Mouse (Mus musculus) limb, embryonic 12.5 days (tissue): ENCODE measurements around the gene Susd2. TPM values are rescaled to one million over a fixed set of nuclear protein-coding genes. Genes with fewer than 3 reads are reported as not detected.

Experiments used
- ATAC-seq: fragments of 200-750 bp; cut with Nextera tagmentation; 2 replicates; pipeline ENCODE4 v1.8.0; 2017; ENCODE audit warnings: low read depth, moderate TSS enrichment; ENCODE audit not compliant: insufficient number of reproducible peaks, insufficient read depth, low FRiP score, low TSS enrichment
- H3K27ac ChIP-seq: fragments of 300-500 bp; sonication (generic); 2 replicates; pipeline ENCODE4 v1.5.1; 2016; ENCODE audit warnings: mild to moderate bottlenecking, moderate library complexity
- H3K27me3 ChIP-seq: fragments of 300-500 bp; sonication (generic); 2 replicates; pipeline ENCODE4 v1.6.1; 2016; ENCODE audit warnings: mild to moderate bottlenecking, moderate library complexity
- H3K36me3 ChIP-seq: fragments of 300-500 bp; sonication (generic); 2 replicates; pipeline ENCODE4 v1.6.1; 2016; ENCODE audit warnings: mild to moderate bottlenecking, moderate library complexity
- H3K4me1 ChIP-seq: fragments of 300-500 bp; sonication (generic); replicated peaks from 2 replicates; pipeline ENCODE4 v1.6.1; 2016
- H3K4me2 ChIP-seq: fragments of 300-500 bp; sonication (generic); 2 replicates; pipeline ENCODE4 v1.6.1; 2016; ENCODE audit warnings: mild to moderate bottlenecking, moderate library complexity
- H3K4me3 ChIP-seq: fragments of 300-500 bp; sonication (generic); replicated peaks from 2 replicates; pipeline ENCODE4 v1.5.1; 2016; ENCODE audit warnings: mild to moderate bottlenecking
- H3K9ac ChIP-seq: fragments of 300-500 bp; sonication (generic); replicated peaks from 2 replicates; pipeline ENCODE4 v1.6.1; 2016; ENCODE audit warnings: mild to moderate bottlenecking, moderate library complexity
- H3K9me3 ChIP-seq: fragments of 300-500 bp; sonication (generic); 2 replicates; pipeline ENCODE4 v1.6.1; 2016; ENCODE audit warnings: mild to moderate bottlenecking, moderate library complexity
- WGBS: fragments of 180-500 bp; shearing (Covaris S2); methylation state at CpG from one replicate; pipeline ENCODE4 v1.1.7; 2016; 5-methylcytosine and 5-hydroxymethylcytosine counted together
- polyA plus RNA-seq: library from polyadenylated mRNA; unstranded; fragments of >200 nt; fragmentation: Nextera tagmentation; extraction: Ambion mirVana; gene quantifications from 2 replicates; pipeline ENCODE4 v1.2.1, GENCODE M21; 2016

Gene Susd2
- polyA plus RNA-seq: 1.5 and 2.2 TPM in 2 replicates

DNA sequence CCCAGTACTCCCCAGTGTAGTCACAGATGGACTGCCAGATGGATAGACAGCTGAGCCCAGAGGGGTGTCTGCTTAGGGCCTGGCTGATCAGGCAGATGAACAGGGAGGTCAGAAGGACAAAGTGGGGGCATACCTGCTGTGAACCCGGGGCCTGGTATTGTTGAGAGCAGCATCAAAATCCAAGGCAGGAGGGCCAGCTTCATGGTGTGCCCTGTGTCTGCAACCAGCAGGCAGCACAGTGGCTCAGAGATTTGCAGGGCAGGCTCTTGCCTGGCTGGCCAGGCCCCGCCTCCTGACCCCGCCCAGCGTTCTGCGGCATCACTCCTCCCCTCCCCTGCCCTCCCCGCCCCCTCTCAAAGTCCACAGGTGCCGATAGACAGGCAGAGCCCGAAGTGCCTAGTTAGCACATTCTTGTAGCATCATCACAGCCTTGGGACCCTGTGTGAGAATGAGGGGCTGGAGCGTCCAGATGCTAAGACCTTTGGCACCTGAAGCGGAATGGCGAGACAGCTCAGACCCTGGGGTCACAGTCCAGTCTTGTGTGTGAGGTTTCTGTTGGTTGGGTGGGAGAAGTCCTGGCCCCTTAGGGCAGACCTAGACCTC, at the start of gene Susd2:
TSS of gene Susd2 (minus strand) at position 268 of the 603 bp plus-strand sequence.
- peak within 1 kb of the TSS; percentile 8; the same call in 1 of the 2 replicates for H3K4me3 ChIP-seq
- no peaks in the 10 kb centered on the region for H3K9me3 ChIP-seq
- peak within 1 kb of the TSS; percentile 66 for H3K27ac ChIP-seq
- H3K4me1 ChIP-seq: peaks cover 12% of the 10 kb centered on the region
- no peaks in the 10 kb centered on the region for H3K27me3 ChIP-seq
- peaks cover 33% of the 10 kb centered on the region for H3K36me3 ChIP-seq
- H3K9ac ChIP-seq: peak within 1 kb of the TSS; percentile 40
- H3K4me2 ChIP-seq: peak within 1 kb of the TSS; percentile 48
- 0 out of 2 replicates have a peak, but pooled peaks have one; percentile 9 for ATAC-seq
- WGBS: 3% methylated on average over 11 of the region's 11 CpGs

DNA sequence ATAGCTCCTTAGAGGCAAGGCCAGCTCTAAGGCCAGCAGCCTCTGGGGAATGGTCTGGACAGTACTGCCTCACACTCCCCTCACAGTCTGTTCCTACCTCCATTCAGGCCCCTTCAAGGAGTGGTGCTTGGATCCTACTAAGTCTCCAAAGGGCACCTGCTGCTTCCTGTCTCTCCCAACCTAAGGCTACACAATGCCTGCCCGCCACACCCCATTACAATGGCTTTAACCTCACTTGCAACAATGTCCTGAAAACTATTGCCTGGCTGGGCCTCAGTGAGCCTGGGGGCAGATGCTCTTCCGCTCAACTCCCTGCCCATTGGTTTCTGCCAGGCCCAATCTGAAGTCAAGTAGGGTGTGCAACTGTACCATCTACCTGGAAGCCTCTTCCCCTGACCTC, 44.8 kb upstream of the Susd2 start:
- no peak overlapping the region for H3K9ac ChIP-seq
- H3K9me3 ChIP-seq: no peaks in the 10 kb centered on the region
- H3K36me3 ChIP-seq: peaks cover 74% of the 10 kb centered on the region
- H3K4me3 ChIP-seq: no peak overlapping the region
- ATAC-seq: no peak
- no peaks in the 10 kb centered on the region for H3K27me3 ChIP-seq
- H3K4me1 ChIP-seq: 0 out of 2 replicates have a peak, but pooled peaks cover 7% of the 10 kb centered on the region
- no peak overlapping the region for H3K27ac ChIP-seq
- 87% methylated on average over 2 of the region's 2 CpGs for WGBS
- H3K4me2 ChIP-seq: no peak overlapping the region

DNA sequence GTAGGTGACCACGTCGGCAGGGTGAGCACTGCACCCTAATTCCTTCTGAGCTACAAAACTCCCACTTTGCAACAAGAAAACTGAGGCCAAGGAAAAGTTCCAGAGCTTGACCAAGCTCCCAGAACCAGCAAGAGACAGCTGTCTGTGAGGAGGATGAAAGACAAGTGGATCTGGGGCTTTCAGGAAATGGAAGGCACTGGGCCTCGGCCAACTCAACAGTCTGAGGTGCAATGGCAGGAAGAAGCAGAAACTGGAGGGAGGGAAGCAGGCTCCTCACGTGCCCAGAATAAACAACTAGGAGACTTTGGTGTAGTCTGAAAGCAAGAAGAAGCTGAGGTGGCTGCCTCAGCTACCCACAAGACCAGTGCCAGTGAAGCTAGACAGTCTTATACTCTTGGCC, 42.9 kb upstream of the Susd2 start:
- peaks cover 66% of the 10 kb centered on the region for H3K36me3 ChIP-seq
- 78% methylated on average over 4 of the region's 4 CpGs for WGBS
- H3K9ac ChIP-seq: no peak overlapping the region
- no peak overlapping the region for H3K4me2 ChIP-seq
- no peaks in the 10 kb centered on the region for H3K9me3 ChIP-seq
- no peak for ATAC-seq
- H3K4me3 ChIP-seq: no peak overlapping the region
- no peak overlapping the region for H3K27ac ChIP-seq
- 0 out of 2 replicates have a peak, but pooled peaks cover 7% of the 10 kb centered on the region for H3K4me1 ChIP-seq
- no peaks in the 10 kb centered on the region for H3K27me3 ChIP-seq

DNA sequence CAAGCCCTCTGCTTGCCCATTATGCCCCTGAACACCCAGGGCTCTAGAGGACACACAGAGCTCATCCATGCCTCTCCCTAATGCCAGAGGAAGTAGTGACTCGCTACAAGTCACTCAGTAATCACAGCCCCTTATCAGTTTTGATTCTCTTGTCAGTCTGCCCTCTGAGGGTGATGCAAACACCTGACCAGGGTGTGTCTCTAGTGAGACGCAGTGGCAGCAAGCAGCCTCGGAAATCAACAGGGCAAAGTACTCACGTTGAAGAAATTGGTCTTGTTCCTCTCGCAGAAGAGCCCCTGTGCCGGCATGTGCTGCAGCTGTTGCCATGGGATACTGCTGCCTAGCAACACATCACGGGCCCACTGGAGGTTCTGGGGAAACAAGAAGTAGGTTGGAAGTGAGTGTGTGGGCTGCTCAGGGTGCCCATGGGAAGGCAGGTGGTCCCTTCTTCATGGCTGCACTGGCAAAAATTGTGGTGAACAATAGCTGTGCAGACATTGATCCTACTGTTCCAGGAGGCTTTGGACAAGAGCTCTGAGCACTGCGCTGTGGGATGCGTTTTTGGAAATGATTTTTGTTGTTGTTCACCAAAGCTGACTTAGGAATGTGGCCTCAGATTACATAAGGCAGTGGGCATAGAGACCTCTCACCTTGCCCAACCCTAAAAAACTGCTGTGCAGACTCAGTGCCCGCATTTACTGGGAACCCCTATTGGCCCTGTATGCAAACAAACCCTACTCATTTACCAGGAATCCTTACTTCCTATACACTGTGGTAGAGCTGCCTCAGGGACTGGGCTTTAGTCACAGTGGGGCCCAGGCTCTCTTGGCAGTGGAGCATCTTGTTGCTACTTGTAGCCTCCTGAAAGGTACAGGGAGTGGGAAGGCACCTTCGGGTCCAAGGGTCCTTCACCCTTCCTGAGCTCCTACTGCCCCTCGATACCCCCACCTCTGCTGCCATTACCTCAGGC, 40.5 kb upstream of the Susd2 start:
- Histone ChIP-seq H3K4me2 (no peak overlapping the region), H3K27ac (no peak overlapping the region), H3K27me3 (no peaks in the 10 kb centered on the region), H3K4me3 (no peak overlapping the region), H3K9me3 (no peaks in the 10 kb centered on the region), H3K4me1 (0 out of 2 replicates have a peak, but pooled peaks cover 7% of the 10 kb centered on the region), H3K9ac (no peak overlapping the region), H3K36me3 (peaks cover 66% of the 10 kb centered on the region)
- ATAC-seq: no peak; the same call in 1 of the 2 replicates
- 68% methylated on average over 12 of the region's 12 CpGs for WGBS

DNA sequence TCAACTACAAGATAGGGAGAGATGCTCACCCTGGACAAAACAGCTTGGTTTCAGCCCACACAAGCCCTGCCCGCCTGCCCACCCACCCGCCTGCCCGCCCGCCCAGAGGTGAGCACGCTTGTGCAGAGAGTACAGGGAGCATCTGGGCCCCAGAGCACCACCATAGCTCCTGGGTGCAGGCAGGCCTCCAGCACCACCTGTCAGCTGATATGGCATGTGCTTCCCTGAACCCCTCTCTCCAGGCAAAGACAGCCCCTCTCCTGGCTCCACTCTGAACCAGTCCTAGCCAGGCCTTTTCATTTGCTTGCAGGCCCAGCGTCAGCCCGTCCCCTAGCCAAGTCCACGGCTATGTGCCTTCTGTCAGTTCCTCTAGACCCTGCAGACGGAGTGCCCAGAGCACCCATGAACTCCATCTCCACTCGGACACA, 36.8 kb upstream of the Susd2 start:
- 90% methylated on average over 10 of the region's 10 CpGs for whole genome bisulfite sequencing
- Histone ChIP-seq H3K27me3 (no peaks in the 10 kb centered on the region), H3K4me2 (no peak overlapping the region), H3K4me3 (no peak overlapping the region), H3K9me3 (no peaks in the 10 kb centered on the region), H3K4me1 (0 out of 2 replicates have a peak, but pooled peaks cover 7% of the 10 kb centered on the region), H3K36me3 (peaks cover 75% of the 10 kb centered on the region), H3K9ac (no peak overlapping the region), H3K27ac (no peak overlapping the region)
- no peak; the same call in 1 of the 2 replicates for ATAC-seq

DNA sequence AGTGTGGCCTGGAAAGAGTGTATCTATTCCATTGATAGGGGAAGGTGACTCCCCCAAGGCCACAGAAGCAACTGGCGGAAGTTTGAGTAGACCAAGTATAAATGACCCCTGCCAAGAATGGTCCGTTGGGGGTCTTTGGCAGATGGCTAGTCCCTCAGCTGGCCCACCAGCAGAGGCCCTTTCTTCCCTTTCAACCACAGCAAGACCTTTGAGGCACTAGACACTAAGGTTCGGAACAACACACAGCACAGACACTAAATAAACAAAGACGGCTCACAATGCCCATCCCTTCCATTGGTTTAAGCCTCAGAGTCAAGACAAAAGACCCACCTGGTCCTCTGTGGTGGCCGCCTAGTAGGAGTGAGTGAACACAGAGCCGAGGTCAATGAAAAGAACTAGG, 35.4 kb upstream of the Susd2 start:
- no peak overlapping the region for H3K27ac ChIP-seq
- no peak overlapping the region for H3K9ac ChIP-seq
- H3K4me2 ChIP-seq: no peak overlapping the region
- H3K27me3 ChIP-seq: no peaks in the 10 kb centered on the region
- H3K36me3 ChIP-seq: peaks cover 85% of the 10 kb centered on the region
- no peak for ATAC-seq
- H3K4me1 ChIP-seq: 0 out of 2 replicates have a peak, but pooled peaks cover 6% of the 10 kb centered on the region
- no peaks in the 10 kb centered on the region for H3K9me3 ChIP-seq
- WGBS: 93% methylated on average over 6 of the region's 6 CpGs
- H3K4me3 ChIP-seq: no peak overlapping the region

DNA sequence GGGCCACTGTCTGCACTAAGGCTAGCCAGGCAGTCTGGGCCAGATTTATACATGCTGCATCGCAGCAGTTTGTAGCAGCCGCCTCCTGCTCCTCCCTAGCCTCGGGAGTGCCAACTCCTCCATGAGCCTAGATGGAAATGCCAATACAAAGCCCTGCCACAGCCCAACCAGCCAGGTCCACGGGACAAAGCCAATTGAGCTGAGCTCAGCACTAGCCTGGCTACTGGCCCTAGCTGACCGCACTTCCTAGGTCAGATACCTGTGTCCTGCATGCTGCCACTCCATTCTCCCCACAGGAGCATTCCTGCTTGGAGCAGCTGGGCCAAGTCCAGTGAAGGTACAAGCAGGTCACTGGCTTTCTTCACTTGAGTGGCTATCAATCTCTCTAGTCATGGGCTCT, 34.2 kb upstream of the Susd2 start:
- 0 out of 2 replicates have a peak, but pooled peaks cover 3% of the 10 kb centered on the region for H3K4me1 ChIP-seq
- H3K27ac ChIP-seq: no peak overlapping the region
- H3K27me3 ChIP-seq: no peaks in the 10 kb centered on the region
- H3K9ac ChIP-seq: no peak overlapping the region
- ATAC-seq: no peak
- H3K4me2 ChIP-seq: no peak overlapping the region
- 97% methylated on average over 5 of the region's 5 CpGs for WGBS
- peaks cover 82% of the 10 kb centered on the region for H3K36me3 ChIP-seq
- no peak overlapping the region for H3K4me3 ChIP-seq
- no peaks in the 10 kb centered on the region for H3K9me3 ChIP-seq

DNA sequence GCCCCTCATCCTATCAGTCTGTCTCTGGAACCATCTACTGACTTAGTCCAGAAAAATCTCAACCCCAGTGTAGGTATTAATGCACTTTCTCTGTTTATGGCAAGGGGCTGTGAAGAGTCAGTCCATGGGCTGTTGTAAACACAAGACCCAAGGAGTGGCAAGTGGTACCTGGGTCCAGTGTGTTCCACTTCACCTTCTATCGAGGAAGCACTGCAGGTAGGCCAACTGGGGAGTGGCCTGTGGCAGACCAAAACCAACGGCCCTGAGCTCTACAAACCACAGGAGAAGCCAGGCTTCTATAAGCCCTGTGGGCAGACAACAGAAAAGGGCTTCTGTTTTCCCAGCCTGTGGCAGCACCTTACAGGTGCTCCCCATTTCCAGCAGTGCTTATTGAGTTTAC, 33.8 kb upstream of the Susd2 start:
- Histone ChIP-seq H3K9me3 (no peaks in the 10 kb centered on the region), H3K4me2 (no peak overlapping the region), H3K27me3 (no peaks in the 10 kb centered on the region), H3K27ac (no peak overlapping the region), H3K4me3 (no peak overlapping the region), H3K36me3 (peaks cover 78% of the 10 kb centered on the region), H3K4me1 (0 out of 2 replicates have a peak, but pooled peaks cover 3% of the 10 kb centered on the region), H3K9ac (no peak overlapping the region)
- WGBS: 85% methylated on average over 2 of the region's 2 CpGs
- ATAC-seq: no peak

DNA sequence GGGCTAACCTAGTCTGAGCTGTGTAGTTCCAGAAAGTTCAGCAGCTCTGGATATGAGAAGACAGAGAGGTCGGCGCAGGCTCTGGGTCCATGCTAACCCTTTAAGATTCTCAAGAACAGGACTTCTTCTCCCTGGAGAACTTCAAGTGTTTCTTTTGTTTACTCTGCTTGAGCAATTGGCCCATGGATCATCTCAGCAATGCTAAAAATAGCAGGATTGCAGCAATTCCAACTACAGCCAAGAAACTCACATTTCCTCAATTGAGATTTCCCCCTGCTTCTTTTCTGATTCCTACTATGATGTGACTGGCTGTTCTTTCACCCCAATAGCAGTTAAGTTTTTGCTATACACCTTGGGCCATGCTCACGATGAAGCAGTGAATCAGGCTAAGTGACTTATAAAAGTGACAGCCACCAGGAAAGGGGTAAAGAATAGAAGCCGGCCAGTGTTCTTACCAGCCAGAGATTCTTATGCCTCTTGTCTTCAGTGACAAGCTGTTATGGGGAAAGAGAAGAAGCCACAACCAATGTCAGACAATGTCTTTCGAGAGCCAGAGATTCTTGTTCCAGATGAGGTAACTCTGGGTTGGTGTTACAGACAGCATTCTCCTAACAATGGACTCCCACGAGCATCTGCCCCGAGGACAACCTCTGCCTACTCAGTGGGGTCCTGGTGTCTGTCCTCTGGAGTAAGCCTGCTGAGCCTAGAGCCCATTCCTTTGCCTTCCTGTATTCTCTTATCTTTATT, 33.2 kb upstream of the Susd2 start:
- Histone ChIP-seq H3K4me1 (0 out of 2 replicates have a peak, but pooled peaks cover 3% of the 10 kb centered on the region), H3K36me3 (peaks cover 80% of the 10 kb centered on the region), H3K9me3 (no peaks in the 10 kb centered on the region), H3K4me3 (no peak overlapping the region), H3K4me2 (no peak overlapping the region), H3K9ac (no peak overlapping the region), H3K27me3 (no peaks in the 10 kb centered on the region), H3K27ac (no peak overlapping the region)
- WGBS: 91% methylated on average over 7 of the region's 7 CpGs
- ATAC-seq: no peak

DNA sequence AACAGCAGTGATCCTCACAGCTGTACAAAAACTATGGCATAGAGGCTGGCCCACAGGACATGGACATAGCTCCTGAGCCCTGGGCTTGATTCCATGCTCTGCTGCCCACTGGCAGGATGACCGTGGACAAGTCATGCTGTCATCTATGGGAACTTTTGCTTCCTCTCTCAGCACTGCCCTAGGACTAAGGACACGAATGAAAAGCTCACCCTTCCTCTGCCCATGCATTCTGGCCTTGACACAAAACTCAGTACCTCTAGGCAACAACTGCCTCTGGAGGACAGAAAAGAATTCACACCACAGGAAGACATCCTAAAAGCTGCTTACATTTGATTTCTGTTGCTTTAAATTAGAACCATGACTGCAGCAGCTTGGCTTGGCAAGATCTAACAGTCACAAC, 32.5 kb upstream of the Susd2 start:
- Histone ChIP-seq H3K9ac (no peak overlapping the region), H3K4me1 (0 out of 2 replicates have a peak, but pooled peaks cover 3% of the 10 kb centered on the region), H3K9me3 (no peaks in the 10 kb centered on the region), H3K4me3 (no peak overlapping the region), H3K36me3 (peaks cover 82% of the 10 kb centered on the region), H3K27me3 (no peaks in the 10 kb centered on the region), H3K4me2 (no peak overlapping the region), H3K27ac (no peak overlapping the region)
- ATAC-seq: no peak
- WGBS: 85% methylated on average over 2 of the region's 2 CpGs
